Mouse (Mus musculus): ENCODE results near the gene Isca1. TPM values are rescaled to one million over a fixed set of nuclear protein-coding genes. Genes with fewer than 3 reads are reported as not detected.
"Not testable (repeated sequence)": the region's sequence is repeated elsewhere in the genome, so short reads cannot be mapped to it uniquely, and the experiment has no call there.

Gene Isca1
- polyA plus RNA-seq, 1 experiment = 286 TPM

- Histone ChIP-seq H3K4me3 (ENCODE audit: insufficient read depth, low read depth, low read length) (no peak overlapping the region), H3K27ac (replicated peaks; ENCODE audit: low read depth, low read length) (no peak overlapping the region), H3K4me1 (ENCODE audit: control insufficient read depth, insufficient read depth, insufficient read length, low read length) (no peaks in the 10 kb centered on the region)
These were observed 35.7 kb downstream of the Isca1 start for GRCm38 (mm10) chr13:59733936-59734335.

- H3K4me1 ChIP-seq (ENCODE audit: control insufficient read depth, insufficient read depth, insufficient read length, low read length) = no peaks in the 10 kb centered on the region
- no peak within 1 kb of the TSS for H3K4me3 ChIP-seq (ENCODE audit: insufficient read depth, low read depth, low read length)
- no peak within 1 kb of the TSS for H3K27ac ChIP-seq (replicated peaks; ENCODE audit: low read depth, low read length)
These were observed 38.0 kb downstream of the Isca1 start, which contains the start of gene Spata31d1d for GRCm38 (mm10) chr13:59731652-59732051. Gene Spata31d1d (minus strand): TSS chr13:59731752.

DNA sequence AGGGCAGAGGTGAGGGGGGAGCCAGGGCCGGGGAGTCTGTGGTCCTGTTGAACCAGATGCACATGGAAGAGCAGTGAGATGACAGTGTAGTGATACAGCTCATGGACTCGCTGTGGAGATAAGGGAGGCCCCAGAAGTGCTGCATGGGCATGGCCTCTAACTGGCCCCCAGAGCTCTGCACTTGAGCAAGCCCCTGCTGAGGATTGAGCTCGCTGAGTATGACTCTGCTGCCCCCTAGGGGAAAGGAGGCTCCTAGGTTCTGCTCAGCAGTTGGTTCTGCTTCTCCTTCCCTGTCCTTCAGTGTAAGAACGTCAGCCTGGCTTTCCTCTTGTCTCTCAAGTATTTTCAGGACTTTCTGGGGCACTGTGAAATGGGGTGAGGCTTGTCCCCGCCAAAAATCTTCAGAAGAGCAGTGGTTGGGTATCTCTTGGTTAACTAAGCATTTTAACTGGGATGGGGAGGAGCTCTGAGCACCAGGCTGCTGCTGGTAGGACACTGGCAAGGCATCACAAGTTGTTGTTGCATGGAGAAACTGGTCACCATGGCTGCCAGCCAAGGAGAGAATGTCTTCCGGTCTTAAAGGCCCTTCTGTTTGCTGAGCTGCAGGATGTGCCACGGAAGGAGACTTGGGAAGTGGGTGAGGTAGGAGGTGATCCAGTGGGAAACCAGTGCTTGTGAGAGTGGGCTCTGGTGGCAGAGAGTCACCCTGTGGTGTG lies 41.1 kb downstream of the Isca1 start:
- H3K27ac ChIP-seq (replicated peaks; ENCODE audit: low read depth, low read length) = no peak overlapping the region
- no peak overlapping the region for H3K4me3 ChIP-seq (ENCODE audit: insufficient read depth, low read depth, low read length)
- peaks cover 5% of the 10 kb centered on the region for H3K4me1 ChIP-seq (ENCODE audit: control insufficient read depth, insufficient read depth, insufficient read length, low read length)

GRCm38 (mm10) chr13:59726139-59726867 lies 43.3 kb downstream of the Isca1 start:
- Histone ChIP-seq H3K4me3 (ENCODE audit: insufficient read depth, low read depth, low read length) (no peak overlapping the region), H3K27ac (replicated peaks; ENCODE audit: low read depth, low read length) (no peak overlapping the region), H3K4me1 (ENCODE audit: control insufficient read depth, insufficient read depth, insufficient read length, low read length) (peaks cover 5% of the 10 kb centered on the region)

DNA sequence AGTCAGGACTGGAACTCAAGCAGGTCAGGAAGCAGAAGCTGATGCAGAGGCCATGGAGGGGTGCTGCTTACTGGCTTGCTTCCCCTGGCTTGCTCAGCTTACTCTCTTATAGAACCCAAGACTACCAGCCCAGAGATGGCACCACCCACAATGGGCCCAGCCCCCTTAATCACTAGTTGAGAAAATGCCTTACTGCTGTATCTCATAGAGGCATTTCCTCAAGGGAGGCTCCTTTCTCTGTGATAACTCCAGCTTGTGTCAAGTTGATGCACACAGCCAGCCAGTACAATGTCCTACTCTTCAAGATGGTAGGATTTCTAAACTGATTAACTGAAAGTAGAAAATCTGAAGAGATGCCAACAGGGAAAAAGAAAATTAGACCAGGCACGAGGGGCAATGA lies 47.5 kb downstream of the Isca1 start:
- not testable (repeated sequence) for H3K4me3 ChIP-seq (ENCODE audit: insufficient read depth, low read depth, low read length); H3K27ac ChIP-seq (replicated peaks; ENCODE audit: low read depth, low read length); H3K4me1 ChIP-seq (ENCODE audit: control insufficient read depth, insufficient read depth, insufficient read length, low read length)

DNA sequence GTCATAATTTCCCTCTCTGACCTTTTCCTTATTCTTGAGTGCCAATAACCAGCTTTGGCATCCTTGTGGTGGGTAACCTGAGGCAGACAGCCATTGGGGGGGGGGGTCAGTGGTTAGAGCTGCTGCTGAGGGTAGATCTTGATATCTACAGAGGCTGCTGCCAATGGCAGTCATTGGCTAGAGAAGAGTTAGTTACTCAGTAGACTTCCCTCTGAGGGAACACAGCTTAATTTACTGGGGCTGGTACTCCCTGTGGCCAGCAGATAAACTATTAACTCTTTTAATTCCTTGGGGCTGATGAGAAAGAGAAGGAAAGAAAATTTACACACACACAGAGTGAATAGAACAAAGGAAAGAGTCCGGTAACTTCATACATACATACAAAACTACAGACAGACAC lies 50.1 kb downstream of the Isca1 start:
- no peak overlapping the region for H3K4me3 ChIP-seq (ENCODE audit: insufficient read depth, low read depth, low read length)
- H3K27ac ChIP-seq (replicated peaks; ENCODE audit: low read depth, low read length) = no peak overlapping the region
- H3K4me1 ChIP-seq (ENCODE audit: control insufficient read depth, insufficient read depth, insufficient read length, low read length) = no peaks in the 10 kb centered on the region; the same call in 1 of the 2 replicates

DNA sequence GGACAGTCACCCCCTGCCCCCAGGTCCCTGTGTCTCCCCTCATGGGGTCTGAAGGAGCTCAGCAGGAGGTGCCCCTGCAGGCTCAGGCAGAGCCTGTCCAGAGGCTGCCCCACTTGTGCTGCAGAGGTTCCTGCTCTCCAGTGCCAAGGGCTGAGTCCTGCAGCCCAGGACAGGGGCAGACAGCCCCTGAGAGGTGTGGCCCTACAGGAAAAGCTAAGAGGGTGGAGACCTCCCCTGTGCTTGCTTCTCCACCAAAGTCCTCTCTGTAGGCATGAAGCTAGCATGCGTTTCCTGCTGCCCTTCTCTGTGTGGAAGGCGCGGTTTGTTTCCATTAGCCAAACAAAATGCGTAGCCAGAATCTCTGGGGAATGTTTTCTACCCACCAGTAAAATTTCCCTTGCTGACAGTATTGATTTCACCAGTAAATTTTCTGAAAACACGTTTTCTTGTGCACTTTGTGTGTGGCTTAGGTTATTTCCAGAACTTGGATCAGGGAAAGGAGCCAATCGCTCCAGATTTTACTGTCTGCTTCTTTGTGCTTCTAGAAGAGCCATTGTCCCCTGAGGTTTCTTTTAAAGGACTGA lies 50.7 kb downstream of the Isca1 start:
- H3K4me1 ChIP-seq (ENCODE audit: control insufficient read depth, insufficient read depth, insufficient read length, low read length); H3K4me3 ChIP-seq (ENCODE audit: insufficient read depth, low read depth, low read length); H3K27ac ChIP-seq (replicated peaks; ENCODE audit: low read depth, low read length): not testable (repeated sequence)

DNA sequence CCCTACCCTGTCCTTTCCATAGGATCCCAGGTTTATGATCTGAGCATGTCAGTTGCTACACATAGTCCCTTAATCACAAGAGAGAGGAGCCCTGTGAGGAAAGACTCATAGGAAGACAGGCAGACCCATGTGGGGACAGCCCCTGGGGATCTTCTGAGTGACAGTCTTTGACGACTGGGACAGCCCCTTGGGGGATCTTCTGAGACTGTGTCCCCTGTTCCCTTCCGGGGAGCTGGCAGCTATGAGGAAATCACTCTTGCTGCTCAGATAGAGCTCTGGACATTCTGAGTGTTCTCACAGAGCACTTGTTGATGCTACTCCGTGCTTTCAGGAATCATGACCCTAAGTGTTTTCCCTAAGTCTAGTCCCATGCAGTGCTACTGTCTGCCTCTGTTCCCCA lies 55.9 kb downstream of the Isca1 start:
- H3K4me1 ChIP-seq (ENCODE audit: control insufficient read depth, insufficient read depth, insufficient read length, low read length) = no peaks in the 10 kb centered on the region
- no peak overlapping the region for H3K27ac ChIP-seq (replicated peaks; ENCODE audit: low read depth, low read length)
- no peak overlapping the region for H3K4me3 ChIP-seq (ENCODE audit: insufficient read depth, low read depth, low read length)

GRCm38 (mm10) chr13:59711984-59712383 lies 57.6 kb downstream of the Isca1 start, which contains the start of gene Spata31d1b:
Gene Spata31d1b (plus strand): TSS chr13:59712284.
- H3K4me3 ChIP-seq (ENCODE audit: insufficient read depth, low read depth, low read length); H3K27ac ChIP-seq (replicated peaks; ENCODE audit: low read depth, low read length); H3K4me1 ChIP-seq (ENCODE audit: control insufficient read depth, insufficient read depth, insufficient read length, low read length): not testable (repeated sequence)

DNA sequence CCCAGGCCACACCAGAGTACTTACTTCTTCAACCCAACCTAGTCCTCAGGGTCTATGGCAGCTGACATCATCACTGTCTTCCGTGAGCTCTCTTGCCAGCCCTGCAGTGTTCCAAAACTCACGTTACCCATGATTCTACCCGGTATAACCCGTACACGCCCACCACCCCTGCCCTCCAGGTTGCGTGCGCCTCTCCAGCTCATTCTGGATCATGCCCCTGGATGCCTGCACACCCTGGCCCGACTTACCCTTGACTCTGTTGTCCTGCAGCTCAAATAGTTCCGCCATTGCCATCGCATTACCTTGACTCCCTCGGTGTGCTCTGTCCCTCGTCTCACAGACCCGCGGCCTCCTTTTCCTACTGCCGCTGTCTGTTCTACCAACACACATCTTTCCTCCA lies 59.4 kb downstream of the Isca1 start, which contains the start of gene Spata31d1a:
Gene Spata31d1a (minus strand): TSS at position 101 of the 400 bp plus-strand sequence.
- no peak within 1 kb of the TSS for H3K27ac ChIP-seq (replicated peaks; ENCODE audit: low read depth, low read length)
- no peaks in the 10 kb centered on the region for H3K4me1 ChIP-seq (ENCODE audit: control insufficient read depth, insufficient read depth, insufficient read length, low read length)
- no peak within 1 kb of the TSS for H3K4me3 ChIP-seq (ENCODE audit: insufficient read depth, low read depth, low read length)

Other genes with a start within 250 kb of the Isca1 start
- 38.1 and 46.3 TPM in 2 replicates for gene Agtpbp1, start 184.6 kb downstream of the Isca1 start, polyA plus RNA-seq (2012; ENCODE audit: insufficient read depth, insufficient read length, missing spikeins)
- 36.6 and 57.0 TPM in 2 replicates for gene Naa35, start 184.6 kb downstream of the Isca1 start, polyA plus RNA-seq (2012; ENCODE audit: insufficient read depth, insufficient read length, missing spikeins)
- gene Golm1, start 94.0 kb downstream of the Isca1 start, polyA plus RNA-seq (2012; ENCODE audit: insufficient read depth, insufficient read length, missing spikeins) = 5.4 and 7.6 TPM in 2 replicates
- not detected in 2 replicates for gene 4921517D22Rik, start 75.7 kb downstream of the Isca1 start, polyA plus RNA-seq (2012; ENCODE audit: insufficient read depth, insufficient read length, missing spikeins)
- gene Spata31d1a, start 59.5 kb downstream of the Isca1 start, polyA plus RNA-seq (2012; ENCODE audit: insufficient read depth, insufficient read length, missing spikeins) = not detected in 2 replicates
- not detected in 2 replicates for gene Spata31d1b, start 57.5 kb downstream of the Isca1 start, polyA plus RNA-seq (2012; ENCODE audit: insufficient read depth, insufficient read length, missing spikeins)
- not detected in 2 replicates for gene Spata31d1d, start 38.1 kb downstream of the Isca1 start, polyA plus RNA-seq (2012; ENCODE audit: insufficient read depth, insufficient read length, missing spikeins)
- not detected in 2 replicates for gene 1700014D04Rik, start 23.1 kb downstream of the Isca1 start, polyA plus RNA-seq (2012; ENCODE audit: insufficient read depth, insufficient read length, missing spikeins)
- gene Gm49354, start 12.4 kb upstream of the Isca1 start, polyA plus RNA-seq (2012; ENCODE audit: insufficient read depth, insufficient read length, missing spikeins) = not detected in 2 replicates
- 33.9 and 51.0 TPM in 2 replicates for gene Tut7, start 53.3 kb upstream of the Isca1 start, polyA plus RNA-seq (2012; ENCODE audit: insufficient read depth, insufficient read length, missing spikeins)